Mouse (Mus musculus) midbrain, embryonic 14.5 days (tissue): ENCODE data around the gene Mecom. TPM values are rescaled to one million over a fixed set of nuclear protein-coding genes. Genes with fewer than 3 reads are reported as not detected.

Experiments used
- ATAC-seq: fragments of 200-750 bp; cut with Nextera tagmentation; 2 replicates; pipeline ENCODE4 v1.8.0; 2017; ENCODE audit warnings: moderate number of reproducible peaks, moderate library complexity; ENCODE audit not compliant: low FRiP score, low TSS enrichment
- DNase-seq: peaks from one replicate; pipeline ENCODE4 v3.0.0-alpha.2; 2015
- H3K27ac ChIP-seq: fragments of 300-500 bp; sonication (generic); replicated peaks from 2 replicates; pipeline ENCODE4 v1.5.1; 2014; ENCODE audit warnings: mild to moderate bottlenecking, low read depth, low read length, moderate library complexity
- H3K27me3 ChIP-seq: fragments of 300-500 bp; sonication (generic); 2 replicates; pipeline ENCODE4 v1.6.1; 2014; ENCODE audit warnings: low read length, control low read depth, mixed read lengths; ENCODE audit not compliant: control insufficient read depth, insufficient read depth
- H3K36me3 ChIP-seq: fragments of 300-500 bp; sonication (generic); 2 replicates; pipeline ENCODE4 v1.6.1; 2014; ENCODE audit warnings: low read length, control low read depth; ENCODE audit not compliant: control insufficient read depth, insufficient read depth
- H3K4me1 ChIP-seq: fragments of 300-500 bp; sonication (generic); 2 replicates; pipeline ENCODE4 v1.6.1; 2014; ENCODE audit warnings: mild to moderate bottlenecking, antibody characterized with exemption, low read length, control low read depth; ENCODE audit not compliant: control insufficient read depth, insufficient read depth
- H3K4me2 ChIP-seq: fragments of 300-500 bp; sonication (generic); 2 replicates; pipeline ENCODE4 v1.6.1; 2014; ENCODE audit warnings: mild to moderate bottlenecking, low read length, moderate library complexity
- H3K4me3 ChIP-seq: fragments of 300-500 bp; sonication (generic); replicated peaks from 2 replicates; pipeline ENCODE4 v1.5.1; 2014; ENCODE audit warnings: low read depth, low read length
- H3K9ac ChIP-seq: fragments of 300-500 bp; sonication (generic); replicated peaks from 2 replicates; pipeline ENCODE4 v1.6.1; 2014; ENCODE audit warnings: mild to moderate bottlenecking, low read length, moderate library complexity
- H3K9me3 ChIP-seq: fragments of 300-500 bp; sonication (generic); 2 replicates; pipeline ENCODE4 v1.6.1; 2016; ENCODE audit warnings: low read length, control low read depth, mixed read lengths; ENCODE audit not compliant: control insufficient read depth
- WGBS: fragments of 180-500 bp; shearing (Covaris S2); extraction: QIAGEN DNeasy Blood & Tissue Kit; methylation state at CpG from one replicate; pipeline ENCODE4 v1.1.7; 2014; 5-methylcytosine and 5-hydroxymethylcytosine counted together
- polyA plus RNA-seq: library from polyadenylated mRNA; unstranded; fragments of >200 nt; fragmentation: Nextera tagmentation; extraction: Ambion mirVana; gene quantifications from 2 replicates; pipeline ENCODE4 v1.2.1, GENCODE M21; 2014

The Mecom gene
- polyA plus RNA-seq, 1 experiment from 2014 or later = 10.1 TPM

DNA sequence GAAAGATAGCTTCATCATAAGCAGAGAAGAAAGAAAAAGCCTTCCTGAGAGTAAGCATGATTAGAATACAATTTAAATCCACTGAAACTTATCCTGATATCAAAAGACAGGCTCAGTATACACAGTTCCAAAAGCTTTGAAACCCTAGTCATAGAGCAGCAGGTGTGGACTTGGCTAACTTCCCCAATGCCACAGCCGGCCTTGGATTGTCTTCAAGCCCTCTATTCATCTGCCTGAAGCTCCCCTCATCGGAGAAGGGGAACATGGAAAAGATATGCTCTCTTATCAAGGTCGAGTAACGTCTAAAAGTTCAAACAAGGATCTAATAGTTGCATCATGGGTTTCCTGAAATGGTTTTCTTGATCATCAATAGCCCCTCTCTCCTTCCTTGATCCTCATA, 152.9 kb downstream of the Mecom start:
- Histone ChIP-seq H3K9ac (no peak overlapping the region), H3K27ac (no peak overlapping the region), H3K36me3 (no peaks in the 10 kb centered on the region), H3K27me3 (no peaks in the 10 kb centered on the region), H3K9me3 (no peaks in the 10 kb centered on the region), H3K4me2 (no peak overlapping the region), H3K4me3 (no peak overlapping the region), H3K4me1 (no peaks in the 10 kb centered on the region)
- no peak for ATAC-seq
- 90% methylated on average over 4 of the region's 4 CpGs for WGBS
- no peak for DNase-seq

- Histone ChIP-seq H3K4me1 (no peaks in the 10 kb centered on the region), H3K9me3 (no peaks in the 10 kb centered on the region), H3K27me3 (no peaks in the 10 kb centered on the region), H3K9ac (no peak overlapping the region), H3K4me2 (no peak overlapping the region), H3K36me3 (no peaks in the 10 kb centered on the region), H3K27ac (no peak overlapping the region), H3K4me3 (no peak overlapping the region)
- 73% methylated on average over 4 of the region's 4 CpGs for WGBS
- ATAC-seq (no peak), DNase-seq (no peak)
Measured at GRCm38 (mm10) chr3:30392662-30393061, 155.1 kb downstream of the Mecom start.

DNA sequence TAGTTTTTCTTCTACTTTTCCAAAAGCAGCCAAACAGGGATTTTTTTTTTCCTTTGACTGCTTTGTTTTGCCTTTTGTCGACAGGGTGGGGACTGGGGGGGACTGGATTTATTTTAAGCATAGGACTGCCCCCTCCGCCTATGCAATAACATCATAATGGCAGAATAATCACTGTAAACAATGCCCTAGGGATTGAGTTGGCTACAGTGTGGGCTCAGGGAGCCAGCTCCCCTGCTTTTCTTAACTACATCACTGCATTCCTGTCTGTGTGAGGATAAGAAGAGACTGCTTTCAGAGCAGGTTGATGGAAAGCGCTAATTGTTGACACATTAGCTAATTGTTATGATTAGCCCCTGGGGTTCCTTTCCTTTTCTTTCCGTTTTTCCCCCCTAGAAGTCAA, 155.6 kb downstream of the Mecom start:
- no peak for ATAC-seq
- Histone ChIP-seq H3K4me1 (no peaks in the 10 kb centered on the region), H3K27me3 (no peaks in the 10 kb centered on the region), H3K4me3 (no peak overlapping the region), H3K36me3 (no peaks in the 10 kb centered on the region), H3K9me3 (no peaks in the 10 kb centered on the region), H3K27ac (no peak overlapping the region), H3K9ac (no peak overlapping the region), H3K4me2 (no peak overlapping the region)
- WGBS = 37% methylated on average over 4 of the region's 4 CpGs
- DNase-seq = no peak

DNA sequence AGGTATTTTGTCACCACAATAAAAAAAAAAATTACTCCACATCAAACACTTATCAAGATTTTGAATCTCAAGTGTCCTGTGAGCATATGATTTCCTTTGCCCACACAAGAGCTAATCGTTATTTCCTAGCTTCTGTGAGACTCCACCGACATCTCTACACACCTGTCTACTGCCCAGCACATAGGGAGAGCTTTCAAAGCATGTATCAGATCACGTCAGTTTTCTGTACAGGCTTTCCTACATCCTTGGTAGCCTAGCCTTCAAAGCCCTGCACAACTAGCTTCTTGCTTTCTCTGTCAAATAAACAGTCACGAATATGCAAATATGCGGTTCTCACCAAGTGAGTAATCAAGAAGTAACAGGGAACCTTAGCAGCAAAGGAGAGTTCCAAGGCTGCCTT, 157.5 kb downstream of the Mecom start:
- Histone ChIP-seq H3K9ac (no peak overlapping the region), H3K27me3 (no peaks in the 10 kb centered on the region), H3K4me1 (no peaks in the 10 kb centered on the region), H3K4me3 (no peak overlapping the region), H3K9me3 (no peaks in the 10 kb centered on the region), H3K27ac (no peak overlapping the region), H3K4me2 (no peak overlapping the region), H3K36me3 (no peaks in the 10 kb centered on the region)
- ATAC-seq (no peak), DNase-seq (no peak)
- 92% methylated on average over 5 of the region's 5 CpGs for WGBS

- H3K4me3 ChIP-seq = no peak overlapping the region
- H3K4me1 ChIP-seq = no peaks in the 10 kb centered on the region
- H3K27ac ChIP-seq = no peak overlapping the region
- no peak overlapping the region for H3K9ac ChIP-seq
- no peaks in the 10 kb centered on the region for H3K27me3 ChIP-seq
- H3K9me3 ChIP-seq = no peaks in the 10 kb centered on the region
- no peak for DNase-seq
- no peak overlapping the region for H3K4me2 ChIP-seq
- H3K36me3 ChIP-seq = no peaks in the 10 kb centered on the region
- no peak for ATAC-seq
- WGBS = 47% methylated on average over 4 of the region's 4 CpGs
Measured at GRCm38 (mm10) chr3:30380273-30380672, 167.5 kb downstream of the Mecom start.

- ATAC-seq = no peak
- no peaks in the 10 kb centered on the region for H3K27me3 ChIP-seq
Measured at GRCm38 (mm10) chr3:30379301-30379700, 168.5 kb downstream of the Mecom start.

GRCm38 (mm10) chr3:30371472-30371871, 176.3 kb downstream of the Mecom start:
- no peaks in the 10 kb centered on the region for H3K9me3 ChIP-seq
- no peaks in the 10 kb centered on the region for H3K4me1 ChIP-seq
- no peaks in the 10 kb centered on the region for H3K36me3 ChIP-seq
- DNase-seq (no peak), ATAC-seq (no peak)
- H3K4me3 ChIP-seq = no peak overlapping the region
- H3K9ac ChIP-seq = no peak overlapping the region
- no peak overlapping the region for H3K27ac ChIP-seq
- H3K4me2 ChIP-seq = peak overlapping the region; percentile 49
- WGBS = 35% methylated on average over 7 of the region's 7 CpGs
- H3K27me3 ChIP-seq = no peaks in the 10 kb centered on the region

More at GRCm38 (mm10) chr3:30379301-30379700, 168.5 kb downstream of the Mecom start:
- no peak for DNase-seq
- no peak overlapping the region for H3K27ac ChIP-seq
- 79% methylated on average over 6 of the region's 6 CpGs for WGBS
- no peak overlapping the region for H3K4me3 ChIP-seq
- H3K36me3 ChIP-seq = no peaks in the 10 kb centered on the region
- H3K9me3 ChIP-seq = no peaks in the 10 kb centered on the region
- no peak overlapping the region for H3K4me2 ChIP-seq
- no peak overlapping the region for H3K9ac ChIP-seq
- no peaks in the 10 kb centered on the region for H3K4me1 ChIP-seq

GRCm38 (mm10) chr3:30370860-30371455, 176.8 kb downstream of the Mecom start:
- Histone ChIP-seq H3K27ac (no peak overlapping the region), H3K9me3 (no peaks in the 10 kb centered on the region), H3K4me2 (peak overlapping the region; percentile 49), H3K36me3 (no peaks in the 10 kb centered on the region), H3K27me3 (no peaks in the 10 kb centered on the region), H3K4me1 (no peaks in the 10 kb centered on the region), H3K4me3 (peak overlapping the region; percentile 12; the same call in 1 of the 2 replicates), H3K9ac (no peak overlapping the region)
- 15% methylated on average over 16 of the region's 16 CpGs for WGBS
- peak; percentile 56 for DNase-seq
- ATAC-seq = no peak; the same call in 1 of the 2 replicates

GRCm38 (mm10) chr3:30366621-30367020, 181.2 kb downstream of the Mecom start:
- ATAC-seq (no peak), DNase-seq (no peak)
- H3K27me3 ChIP-seq = no peaks in the 10 kb centered on the region
- H3K4me1 ChIP-seq = no peaks in the 10 kb centered on the region
- H3K4me3 ChIP-seq = no peak overlapping the region
- no peaks in the 10 kb centered on the region for H3K9me3 ChIP-seq
- no peak overlapping the region for H3K4me2 ChIP-seq
- H3K36me3 ChIP-seq = no peaks in the 10 kb centered on the region
- H3K27ac ChIP-seq = no peak overlapping the region
- H3K9ac ChIP-seq = no peak overlapping the region
- 92% methylated on average over 7 of the region's 7 CpGs for WGBS
